Mouse (Mus musculus): ENCODE results near the gene Tmem163.

DNA sequence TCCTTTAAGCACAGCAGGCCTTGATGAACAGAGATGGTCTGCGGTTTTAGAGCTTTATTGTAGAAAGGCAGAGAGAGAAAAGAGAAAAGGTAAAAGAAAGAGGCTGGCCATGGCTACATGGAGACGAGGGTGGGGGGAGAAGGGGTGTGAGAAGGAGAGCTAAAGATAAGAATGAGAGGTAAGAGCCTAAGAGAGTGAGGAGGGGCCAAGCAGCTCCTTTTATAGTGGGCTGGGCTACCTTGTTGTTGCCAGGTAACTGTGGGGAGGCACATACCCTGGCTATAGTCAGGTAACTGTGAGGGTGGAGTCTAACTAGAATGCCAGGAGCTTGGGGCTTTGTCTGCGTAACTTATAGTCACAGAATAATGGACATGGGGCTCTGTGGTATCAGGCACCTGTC, 110.7 kb downstream of the Tmem163 start:
- TF ChIP-seq POLR2AphosphoS2 (IDR thresholded peaks at IDR 0.05; ENCODE audit: insufficient read length, low read depth) (no peak), SRF (IDR thresholded peaks at IDR 0.05; ENCODE audit: control insufficient read depth, insufficient read length, low read depth) (no peak), POLR2A (IDR thresholded peaks at IDR 0.05; ENCODE audit: insufficient read length, low read depth) (no peak)
